Mouse (Mus musculus): Measurements from ENCODE around the gene Sppl3.
"Not testable (repeated sequence)": the region's sequence is repeated elsewhere in the genome, so short reads cannot be mapped to it uniquely, and the experiment has no call there.

GRCm38 (mm10) chr5:115073306-115073705 lies 62.4 kb downstream of the Sppl3 start:
- TF ChIP-seq CTCF, POLR2A (IDR thresholded peaks at IDR 0.05; ENCODE audit: extremely low read depth, insufficient read depth, low read length): not testable (repeated sequence)
